Mouse (Mus musculus) thymus, adult 2 months (tissue): ENCODE data around the gene Ufd1.

Source experiments
- CTCF ChIP-seq: fragments of 200-500 bp; IDR thresholded peaks from 2 replicates; pipeline ENCODE4 v1.5.1; 2012; ENCODE audit warnings: mild to moderate bottlenecking, control low read depth, low read length, moderate library complexity, borderline replicate concordance; ENCODE audit not compliant: control insufficient read depth, poor library complexity, insufficient read depth; ENCODE audit errors: extremely low read depth
- POLR2A ChIP-seq: fragments of 200-500 bp; IDR thresholded peaks from 2 replicates; pipeline ENCODE4 v1.6.1; 2012; ENCODE audit warnings: mild to moderate bottlenecking, low read length, control low read depth, moderate library complexity; ENCODE audit not compliant: control insufficient read depth, poor library complexity, insufficient read depth; ENCODE audit errors: extremely low read depth

GRCm38 (mm10) chr16:18788627-18789406 is 22.8 kb upstream of the Ufd1 start:
- TF ChIP-seq CTCF, result no peak
- no peak for TF ChIP-seq POLR2A
